ENCODE assay signal across 20 mouse cellular contexts in genomic region chr14:58678781-58679180, GRCm38 (mm10).
"Had no signal": no experiment of that assay in that cellular context is flagged by ENCODE, and none has a peak within 500 bp of the region (broad histone marks: within the 10 kb centered on the region; RNA-seq: fewer than 3 reads in every experiment).

No protein-coding gene starts in this region.

- H3K9me3 ChIP-seq: limb, embryonic 12.5 days; limb, embryonic 15.5 days; midbrain, embryonic 12.5 days; neural tube, embryonic 12.5 days; neural tube, embryonic 15.5 days had no signal

- H3K4me3 ChIP-seq: limb, embryonic 12.5 days; limb, embryonic 15.5 days; midbrain, embryonic 12.5 days; neural tube, embryonic 12.5 days; neural tube, embryonic 15.5 days had no signal

- H3K36me3 ChIP-seq: limb, embryonic 12.5 days; limb, embryonic 15.5 days; midbrain, embryonic 12.5 days; neural tube, embryonic 12.5 days; neural tube, embryonic 15.5 days had no signal

- H3K4me1 ChIP-seq: limb, embryonic 12.5 days; limb, embryonic 15.5 days; midbrain, embryonic 12.5 days; neural tube, embryonic 12.5 days had no signal

- H3K9ac ChIP-seq: limb, embryonic 12.5 days; limb, embryonic 15.5 days; liver, embryonic 14.5 days; liver, postnatal 0 days; lung, embryonic 14.5 days; midbrain, embryonic 12.5 days; neural tube, embryonic 12.5 days; neural tube, embryonic 15.5 days had no signal

- H3K4me2 ChIP-seq: limb, embryonic 12.5 days; limb, embryonic 15.5 days; liver, embryonic 11.5 days; midbrain, embryonic 12.5 days; neural tube, embryonic 12.5 days had no signal

- H3K27me3 ChIP-seq: limb, embryonic 12.5 days; limb, embryonic 15.5 days; midbrain, embryonic 12.5 days; neural tube, embryonic 12.5 days; neural tube, embryonic 15.5 days had no signal

- ATAC-seq: intestine, postnatal 0 days; liver, postnatal 0 days; lung, postnatal 0 days; midbrain, embryonic 16.5 days had no signal

- DNase-seq: kidney, adult 2 months; kidney, postnatal 25 days; liver, postnatal 0 days; thymus, adult 2 months; thymus, postnatal 14 days; thymus, postnatal 4 days had no signal

- H3K27ac ChIP-seq: kidney, postnatal 0 days; limb, embryonic 12.5 days; limb, embryonic 15.5 days; liver, embryonic 14.5 days; macrophage; midbrain, embryonic 12.5 days; neural tube, embryonic 12.5 days; neural tube, embryonic 15.5 days; stomach, postnatal 0 days had no signal
